Mouse (Mus musculus) T-helper 2 cell (primary cell): ENCODE results near the gene C2cd2.

Experiments
- in situ Hi-C: fragments of 300-600 bp; cut with MboI, MseI; formaldehyde crosslinking; loops from one replicate; pipeline ENCODE4 v1.15.1; 2025; ENCODE audit warnings: high pct_unique_total_duplicates

Gene C2cd2

DNA sequence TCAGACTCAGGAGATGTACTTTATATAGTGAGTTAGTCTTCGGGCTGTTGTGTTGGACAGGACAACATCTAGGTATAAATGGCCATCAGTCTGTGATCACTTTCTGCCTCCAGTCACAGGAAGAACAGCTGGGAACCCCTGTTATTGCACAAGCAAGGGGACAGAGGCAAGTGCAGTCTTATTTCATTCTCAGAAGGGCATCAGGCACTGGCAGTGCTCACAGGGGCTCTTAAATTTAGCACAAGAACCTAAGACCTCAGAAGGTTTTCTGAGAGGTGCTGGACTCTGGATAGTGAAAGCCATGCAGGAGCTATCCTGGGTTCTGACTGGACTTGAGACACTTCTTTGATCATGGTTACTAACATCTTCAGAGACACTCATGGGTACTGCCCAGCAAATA, 78.7 kb downstream of the C2cd2 start:
- in situ Hi-C loops: loop anchor here (5.0 kb wide), 1 partner anchor 81 kb away; no protein-coding TSS in a partner anchor

GRCm38 (mm10) chr16:97882891-97883290, 79.5 kb downstream of the C2cd2 start:
- in situ Hi-C loops: loop anchor here (5.0 kb wide), 1 partner anchor 81 kb away; no protein-coding TSS in a partner anchor

DNA sequence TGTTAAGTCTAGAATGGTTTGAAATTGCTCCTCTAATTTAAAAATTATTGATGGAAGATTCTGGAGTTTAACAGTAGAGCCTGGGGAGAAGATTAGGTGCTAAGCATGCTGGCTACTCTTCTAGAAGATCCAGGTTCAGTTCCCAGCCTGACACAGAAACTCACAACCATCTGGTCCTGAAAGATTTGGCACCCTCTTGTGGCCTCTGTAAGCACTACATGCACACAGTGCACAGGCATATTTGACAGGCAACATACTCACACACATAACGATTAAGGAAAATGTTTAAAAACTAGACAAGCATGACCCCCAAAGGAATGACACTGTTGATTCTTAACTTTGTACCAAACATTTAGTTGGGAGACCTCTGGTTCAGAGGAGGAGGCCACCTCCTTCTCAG, 83.3 kb downstream of the C2cd2 start:
- in situ Hi-C loops: no loop called here

- in situ Hi-C loops: no loop called here
Observed at GRCm38 (mm10) chr16:97877502-97877901, 84.9 kb downstream of the C2cd2 start.

GRCm38 (mm10) chr16:97875101-97875500, 87.3 kb downstream of the C2cd2 start:
- in situ Hi-C loops: no loop called here

DNA sequence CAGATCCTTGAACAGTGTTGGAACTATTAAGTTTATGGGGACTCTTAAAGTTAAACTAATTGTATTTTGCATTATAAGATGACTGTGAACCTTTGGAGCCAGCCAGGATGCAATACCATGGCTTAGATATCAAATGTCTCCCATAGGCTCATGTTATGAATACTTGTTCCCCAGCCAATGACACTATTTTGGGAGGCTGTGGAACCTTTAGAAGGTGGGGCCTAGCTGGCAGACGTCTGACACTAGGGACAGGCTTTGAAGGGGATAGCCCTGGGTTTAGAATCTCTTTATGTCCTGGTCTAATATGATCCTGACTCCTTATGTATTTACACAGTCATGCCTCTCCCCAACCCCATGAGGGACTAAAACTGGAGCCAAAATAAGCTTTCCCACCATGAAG, 88.0 kb downstream of the C2cd2 start:
- in situ Hi-C loops: no loop called here

DNA sequence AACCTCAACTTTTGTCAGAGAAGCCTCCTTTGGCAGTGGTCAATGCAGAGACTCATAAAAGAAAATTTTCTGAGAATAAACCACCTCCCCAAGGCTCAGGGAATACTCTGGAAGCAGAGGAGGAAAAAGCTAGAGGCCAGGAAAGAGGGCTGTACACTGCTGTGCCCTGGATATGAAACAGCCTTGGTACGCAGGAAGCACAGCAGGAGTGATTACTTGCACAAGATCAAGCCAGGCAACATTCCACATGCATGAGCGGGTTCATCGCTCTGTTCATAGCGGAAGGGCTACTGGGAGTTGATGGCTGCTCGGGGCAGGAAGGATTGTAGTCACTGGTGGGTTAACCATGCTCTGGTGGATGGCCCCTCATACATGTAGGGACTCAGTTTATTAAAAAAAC, 89.7 kb downstream of the C2cd2 start:
- in situ Hi-C loops: no loop called here

- in situ Hi-C loops: no loop called here
Observed at GRCm38 (mm10) chr16:97869193-97870102, 93.0 kb downstream of the C2cd2 start.

DNA sequence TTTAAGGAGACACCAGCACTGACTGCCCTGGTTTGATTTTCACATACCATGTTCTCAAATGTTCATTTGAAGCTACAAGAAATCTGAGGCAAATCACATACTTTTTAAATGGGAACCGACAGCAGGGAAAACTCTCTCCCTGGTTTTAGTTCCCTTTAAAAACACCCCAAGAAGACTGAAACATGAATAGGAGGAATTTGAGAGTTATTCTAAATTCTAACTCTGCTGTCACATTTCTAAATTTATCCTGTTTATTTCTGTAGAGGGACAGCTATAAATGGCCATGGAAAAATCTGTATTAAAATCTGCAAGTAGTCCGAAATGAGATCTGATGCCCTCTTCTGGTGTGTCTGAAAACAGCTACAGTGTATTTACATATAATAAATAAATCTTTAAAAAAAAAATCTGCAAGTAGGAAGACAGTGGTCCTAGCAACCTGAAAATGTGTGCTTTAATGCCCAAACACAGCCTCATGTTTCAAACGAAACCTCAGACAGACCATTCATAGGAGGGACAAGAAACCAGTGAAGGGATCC, 98.4 kb downstream of the C2cd2 start:
- in situ Hi-C loops: no loop called here

- in situ Hi-C loops: loop anchor here (10.0 kb wide), 2 partner anchors 109 to 139 kb away; partner anchors contain the start of genes B230307C23Rik, C2cd2 and Zbtb21
Observed at GRCm38 (mm10) chr16:97856050-97856449, 106.3 kb downstream of the C2cd2 start.

DNA sequence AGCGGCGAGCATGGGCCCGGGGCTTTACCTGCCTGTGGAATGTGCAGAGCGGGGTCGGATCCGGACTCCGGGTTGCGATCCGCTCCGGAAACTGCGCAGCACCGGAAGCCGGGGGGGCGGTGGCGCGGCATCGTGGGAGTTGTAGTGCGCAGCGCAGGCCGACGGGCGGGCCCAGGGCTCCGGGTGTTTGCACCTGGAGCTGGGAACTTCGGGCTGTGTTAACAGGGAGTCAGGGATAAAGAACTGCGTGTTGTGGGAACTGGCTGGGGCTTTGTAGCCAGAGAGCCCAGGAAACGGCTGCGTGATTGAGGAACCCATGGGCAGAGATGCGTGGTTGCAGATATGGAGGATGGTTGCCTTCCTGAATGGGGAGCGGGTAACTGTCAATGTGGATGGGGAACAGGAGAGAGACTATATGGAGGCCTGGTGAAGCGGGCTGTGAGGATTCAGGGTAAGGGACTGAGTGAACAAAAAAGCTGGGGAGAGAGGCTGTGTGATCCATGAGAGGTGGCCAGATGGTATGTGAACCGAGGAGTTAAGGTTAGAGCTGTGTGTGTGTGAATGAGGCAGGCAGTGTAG, 110.6 kb downstream of the C2cd2 start, which contains the start of gene Prdm15:
Gene Prdm15 (minus strand): TSS at position 110 of the 579 bp plus-strand sequence.
- in situ Hi-C loops: loop anchor here (10.0 kb wide), 2 partner anchors 113 to 143 kb away; partner anchors contain the start of genes B230307C23Rik, C2cd2 and Zbtb21

GRCm38 (mm10) chr16:97851061-97851740, 111.2 kb downstream of the C2cd2 start:
- in situ Hi-C loops: loop anchor here (10.0 kb wide), 2 partner anchors 114 to 144 kb away; partner anchors contain the start of genes B230307C23Rik, C2cd2 and Zbtb21

GRCm38 (mm10) chr16:97850667-97851060, 111.7 kb downstream of the C2cd2 start:
- in situ Hi-C loops: loop anchor here (10.0 kb wide), 2 partner anchors 114 to 144 kb away; partner anchors contain the start of genes B230307C23Rik, C2cd2 and Zbtb21

GRCm38 (mm10) chr16:97848832-97849231, 113.6 kb downstream of the C2cd2 start:
- in situ Hi-C loops: no loop called here

DNA sequence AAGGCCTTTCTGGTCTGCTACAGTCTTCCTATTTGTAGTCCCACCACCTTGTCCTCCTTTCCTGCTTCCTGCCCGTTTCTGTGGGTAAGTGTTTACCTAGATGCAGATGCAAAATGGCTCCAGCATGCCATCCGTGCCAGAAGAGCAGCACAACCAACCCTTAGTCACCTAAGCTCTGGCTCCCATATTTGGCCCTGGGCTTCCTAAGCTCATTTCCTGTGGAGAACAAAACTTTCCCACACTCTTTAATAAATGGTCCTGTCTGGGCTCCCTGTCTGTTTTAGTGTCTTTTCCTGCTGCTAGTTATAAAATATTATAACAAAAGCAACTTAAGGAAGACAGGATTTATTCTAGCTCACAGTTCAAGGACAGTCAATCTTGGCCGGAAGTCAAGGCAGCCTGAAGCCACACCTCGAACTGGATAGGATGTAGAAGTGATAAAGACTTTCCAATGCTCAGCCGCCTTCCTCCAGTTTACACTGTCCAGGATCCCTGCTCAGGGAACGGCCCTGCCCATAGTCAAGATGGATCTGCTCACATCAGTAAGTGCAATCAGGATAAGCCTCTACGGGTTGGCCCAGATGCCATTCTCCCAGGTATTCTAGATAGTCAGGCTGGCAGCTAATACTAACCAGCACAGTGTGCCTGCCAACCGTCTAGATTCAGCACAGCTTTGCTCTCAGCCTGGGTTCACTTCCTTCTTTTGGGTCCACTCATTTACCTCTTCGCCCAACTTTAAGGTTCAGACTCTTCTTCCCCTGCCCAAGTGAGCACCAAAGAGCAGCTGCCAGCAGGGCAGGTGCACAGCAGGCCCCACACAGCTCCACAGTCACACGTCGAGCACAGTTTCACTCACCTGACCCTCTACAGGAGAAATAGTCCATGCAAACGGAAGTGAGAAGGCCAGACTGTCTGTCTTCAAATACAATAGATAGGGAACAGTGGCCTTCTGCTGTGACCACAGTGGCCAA, 117.1 kb downstream of the C2cd2 start:
- in situ Hi-C loops: no loop called here

- in situ Hi-C loops: no loop called here
Observed at GRCm38 (mm10) chr16:97832154-97832553, 130.2 kb downstream of the C2cd2 start.

DNA sequence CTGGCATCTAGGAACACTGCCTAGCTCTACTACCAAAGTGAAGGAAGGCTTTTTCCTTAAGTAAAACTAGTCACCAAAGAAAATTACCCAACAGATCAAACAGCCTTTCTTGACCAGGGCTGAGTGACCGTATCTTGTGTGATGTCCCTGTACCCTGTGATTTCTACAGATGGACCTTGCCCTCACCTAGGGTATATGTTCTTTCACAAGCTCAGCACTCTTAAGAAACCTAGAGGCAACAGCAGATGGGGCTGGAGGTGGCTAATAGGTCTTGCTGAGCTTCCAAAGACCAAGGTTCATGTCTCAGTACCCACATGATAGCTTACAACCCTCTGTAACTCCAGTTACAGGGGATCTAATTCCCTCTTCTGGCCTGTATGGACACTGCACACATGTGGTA, 134.2 kb downstream of the C2cd2 start:
- in situ Hi-C loops: no loop called here

DNA sequence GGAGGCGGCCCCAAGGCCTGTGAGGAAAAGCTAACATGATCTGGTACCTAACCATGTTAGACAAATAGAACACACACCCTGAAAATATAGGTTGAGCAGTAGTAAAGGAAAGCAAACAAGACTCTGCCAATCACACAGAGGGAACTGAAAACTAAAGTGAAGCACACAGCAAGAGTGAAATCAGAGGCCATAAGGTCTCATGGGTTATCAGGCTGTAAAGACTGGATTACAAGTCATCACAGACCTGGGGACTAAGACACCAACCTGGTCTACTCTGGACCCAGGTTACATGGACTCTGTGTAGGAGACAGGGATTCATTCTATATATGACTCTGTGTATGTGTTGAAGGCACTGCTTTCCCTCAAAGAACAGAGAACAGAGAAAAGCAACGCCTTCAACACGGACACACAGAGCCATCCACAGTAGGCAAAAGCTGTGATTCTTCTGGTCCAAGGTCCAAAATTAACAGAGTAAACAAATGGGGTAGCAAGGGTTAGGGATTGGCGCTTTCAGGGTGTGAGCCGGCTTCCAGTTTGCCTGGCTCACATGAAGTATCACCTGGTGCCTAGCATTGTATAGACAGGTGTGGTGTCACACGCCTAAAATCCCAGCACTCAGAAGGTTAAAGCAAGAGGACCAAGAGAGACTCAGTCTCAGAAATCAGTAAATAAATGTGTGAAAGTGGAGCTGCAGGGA, 138.9 kb downstream of the C2cd2 start:
- in situ Hi-C loops: no loop called here

- in situ Hi-C loops: no loop called here
Observed at GRCm38 (mm10) chr16:97819532-97819931, 142.9 kb downstream of the C2cd2 start.

DNA sequence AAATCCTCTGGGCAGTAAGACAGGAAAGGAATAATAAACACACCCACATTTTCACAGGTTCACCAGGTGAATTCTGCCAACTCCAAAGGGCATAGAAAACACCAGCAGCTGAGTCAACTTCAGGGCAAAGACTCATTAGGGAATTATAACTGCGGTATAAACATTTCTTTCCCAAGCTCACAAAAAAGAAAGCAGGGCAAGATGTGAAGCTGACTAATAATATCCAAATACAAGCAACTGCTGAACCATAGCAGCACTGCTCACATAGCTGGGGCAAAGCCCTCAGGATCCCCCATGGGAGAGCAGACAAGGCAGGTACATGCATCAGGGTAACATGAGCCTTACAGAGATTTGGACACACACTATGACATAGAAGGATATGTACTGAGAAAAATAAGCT, 145.0 kb downstream of the C2cd2 start:
- in situ Hi-C loops: no loop called here
